Mouse (Mus musculus) thymus, adult 2 months (tissue): ENCODE data around the gene Ccne1.

ENCODE experiments used
- CTCF ChIP-seq: fragments of 200-500 bp; IDR thresholded peaks from 2 replicates; pipeline ENCODE4 v1.5.1; 2012; ENCODE audit warnings: mild to moderate bottlenecking, control low read depth, low read length, moderate library complexity, borderline replicate concordance; ENCODE audit not compliant: control insufficient read depth, poor library complexity, insufficient read depth; ENCODE audit errors: extremely low read depth
- POLR2A ChIP-seq: fragments of 200-500 bp; IDR thresholded peaks from 2 replicates; pipeline ENCODE4 v1.6.1; 2012; ENCODE audit warnings: mild to moderate bottlenecking, low read length, control low read depth, moderate library complexity; ENCODE audit not compliant: control insufficient read depth, poor library complexity, insufficient read depth; ENCODE audit errors: extremely low read depth

DNA sequence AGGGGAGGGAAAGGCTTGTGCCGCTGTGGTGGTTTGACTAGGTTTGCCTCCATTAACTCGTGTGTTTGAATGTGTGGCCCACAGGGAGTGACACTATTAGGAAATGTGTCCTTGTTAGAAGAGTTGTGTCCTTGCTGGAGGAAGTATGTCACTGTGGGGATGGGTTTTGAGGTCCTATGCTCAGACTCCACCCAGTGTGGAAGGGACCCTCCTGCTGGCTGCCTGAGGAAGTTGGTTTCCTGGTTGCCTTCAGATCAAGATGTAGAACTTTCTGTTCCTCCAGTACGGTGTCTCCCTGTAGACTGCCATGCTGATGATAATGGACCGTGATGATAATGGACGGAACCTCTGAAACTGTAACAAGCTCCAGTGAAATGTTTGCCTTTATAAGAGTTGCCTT lies 27.1 kb upstream of the Ccne1 start:
- TF ChIP-seq CTCF (no peak), POLR2A (no peak)
